Mouse (Mus musculus) E14TG2a.4 (cell line): ENCODE data around the gene Phf19.

Experiments
- H3K27me3 ChIP-seq: 2 replicates; pipeline ENCODE4 v1.6.1; 2014; ENCODE audit warnings: low read length, control low read depth; ENCODE audit not compliant: insufficient read depth
- H3K36me3 ChIP-seq: 2 replicates; pipeline ENCODE4 v1.6.1; 2014; ENCODE audit warnings: low read length, control low read depth; ENCODE audit not compliant: insufficient read depth
- H3K4me1 ChIP-seq: replicated peaks from 2 replicates; pipeline ENCODE4 v1.6.1; 2014; ENCODE audit warnings: low read depth, low read length, control low read depth
- H3K4me3 ChIP-seq: replicated peaks from 2 replicates; pipeline ENCODE4 v1.5.1; 2014; ENCODE audit warnings: mild to moderate bottlenecking, low read length
- H3K9me3 ChIP-seq: 2 replicates; pipeline ENCODE4 v1.6.1; 2014; ENCODE audit warnings: low read length, control low read depth
- CTCF ChIP-seq: conservative IDR thresholded peaks from 2 replicates; pipeline ENCODE4 v1.5.1; 2014; ENCODE audit warnings: low read length
- NANOG ChIP-seq: IDR thresholded peaks from 2 replicates; pipeline ENCODE4 v1.6.1; 2014; ENCODE audit warnings: borderline replicate concordance, low read length, mixed read lengths
- POU5F1 ChIP-seq: IDR thresholded peaks from 2 replicates; pipeline ENCODE4 v1.6.1; 2014; ENCODE audit warnings: low read length, borderline replicate concordance

Phf19 gene

GRCm38 (mm10) chr2:34899682-34900081 lies 14.1 kb downstream of the Phf19 start:
- Histone ChIP-seq H3K27me3 (peaks cover 8% of the 10 kb centered on the region; the same call in 1 of the 2 replicates), H3K4me1 (peaks cover 40% of the 10 kb centered on the region), H3K4me3 (no peak overlapping the region), H3K36me3 (peaks cover 9% of the 10 kb centered on the region; the same call in 1 of the 2 replicates), H3K9me3 (no peaks in the 10 kb centered on the region)
- no peak for TF ChIP-seq CTCF
- no peak for TF ChIP-seq POU5F1
- TF ChIP-seq NANOG, result no peak

- TF ChIP-seq NANOG, result no peak
- TF ChIP-seq CTCF, result peak; percentile 97
- Histone ChIP-seq H3K36me3 (peaks cover 9% of the 10 kb centered on the region; the same call in 1 of the 2 replicates), H3K9me3 (no peaks in the 10 kb centered on the region), H3K27me3 (peaks cover 8% of the 10 kb centered on the region; the same call in 1 of the 2 replicates), H3K4me1 (peaks cover 35% of the 10 kb centered on the region), H3K4me3 (no peak overlapping the region)
These were observed 16.0 kb downstream of the Phf19 start for GRCm38 (mm10) chr2:34897820-34898219.

GRCm38 (mm10) chr2:34896821-34897460 lies 16.9 kb downstream of the Phf19 start:
- Histone ChIP-seq H3K9me3 (no peaks in the 10 kb centered on the region), H3K4me1 (peaks cover 35% of the 10 kb centered on the region), H3K36me3 (peaks cover 9% of the 10 kb centered on the region; the same call in 1 of the 2 replicates), H3K4me3 (no peak overlapping the region), H3K27me3 (peaks cover 8% of the 10 kb centered on the region; the same call in 1 of the 2 replicates)
- TF ChIP-seq CTCF, result no peak
- no peak for TF ChIP-seq NANOG
- no peak for TF ChIP-seq POU5F1

GRCm38 (mm10) chr2:34895503-34896113 lies 18.2 kb downstream of the Phf19 start:
- H3K27me3 ChIP-seq, result peaks cover 8% of the 10 kb centered on the region; the same call in 1 of the 2 replicates
- peaks cover 35% of the 10 kb centered on the region for H3K4me1 ChIP-seq
- H3K36me3 ChIP-seq, result peaks cover 9% of the 10 kb centered on the region; the same call in 1 of the 2 replicates
- H3K4me3 ChIP-seq, result peak overlapping the region; percentile 68
- no peaks in the 10 kb centered on the region for H3K9me3 ChIP-seq
- TF ChIP-seq NANOG (no peak), POU5F1 (no peak), CTCF (no peak)

- TF ChIP-seq CTCF, result no peak
- no peak for TF ChIP-seq NANOG
- TF ChIP-seq POU5F1, result no peak
- 0 out of 2 replicates have a peak, but pooled peaks cover 4% of the 10 kb centered on the region for H3K27me3 ChIP-seq
- no peaks in the 10 kb centered on the region for H3K9me3 ChIP-seq
- H3K4me3 ChIP-seq, result no peak overlapping the region
- peaks cover 5% of the 10 kb centered on the region; the same call in 1 of the 2 replicates for H3K36me3 ChIP-seq
- H3K4me1 ChIP-seq, result peaks cover 32% of the 10 kb centered on the region
These were observed 19.9 kb downstream of the Phf19 start for GRCm38 (mm10) chr2:34893950-34894349.

GRCm38 (mm10) chr2:34884186-34884585 lies 29.6 kb downstream of the Phf19 start:
- H3K9me3 ChIP-seq, result no peaks in the 10 kb centered on the region
- no peak overlapping the region for H3K4me3 ChIP-seq
- TF ChIP-seq CTCF (no peak), NANOG (no peak), POU5F1 (no peak)
- H3K36me3 ChIP-seq, result no peaks in the 10 kb centered on the region
- H3K27me3 ChIP-seq, result peaks cover 47% of the 10 kb centered on the region
- peaks cover 2% of the 10 kb centered on the region; the same call in 1 of the 2 replicates for H3K4me1 ChIP-seq

- no peak overlapping the region for H3K4me3 ChIP-seq
- H3K36me3 ChIP-seq, result no peaks in the 10 kb centered on the region
- H3K27me3 ChIP-seq, result peaks cover 47% of the 10 kb centered on the region
- TF ChIP-seq POU5F1 (no peak), CTCF (no peak), NANOG (no peak)
- H3K4me1 ChIP-seq, result peaks cover 11% of the 10 kb centered on the region
- no peaks in the 10 kb centered on the region for H3K9me3 ChIP-seq
These were observed 30.6 kb downstream of the Phf19 start for GRCm38 (mm10) chr2:34883190-34883589.

- Histone ChIP-seq H3K4me1 (peaks cover 12% of the 10 kb centered on the region), H3K27me3 (peaks cover 43% of the 10 kb centered on the region), H3K9me3 (no peaks in the 10 kb centered on the region), H3K36me3 (no peaks in the 10 kb centered on the region), H3K4me3 (no peak overlapping the region)
- TF ChIP-seq NANOG (no peak), CTCF (no peak), POU5F1 (no peak)
These were observed 31.1 kb downstream of the Phf19 start for GRCm38 (mm10) chr2:34882757-34883156.

- Histone ChIP-seq H3K4me1 (peaks cover 12% of the 10 kb centered on the region), H3K4me3 (no peak overlapping the region), H3K36me3 (no peaks in the 10 kb centered on the region), H3K9me3 (no peaks in the 10 kb centered on the region), H3K27me3 (peaks cover 35% of the 10 kb centered on the region)
- no peak for TF ChIP-seq NANOG
- TF ChIP-seq CTCF, result no peak
- no peak for TF ChIP-seq POU5F1
These were observed 33.8 kb downstream of the Phf19 start for GRCm38 (mm10) chr2:34880054-34880453.
